Mouse (Mus musculus) limb, embryonic 15.5 days (tissue): Measurements from ENCODE around the gene Fam71e1. TPM values are rescaled to one million over a fixed set of nuclear protein-coding genes. Genes with fewer than 3 reads are reported as not detected.

Source experiments
- ATAC-seq: fragments of 200-750 bp; cut with Nextera tagmentation; 2 replicates; pipeline ENCODE4 v1.8.0; 2017; ENCODE audit warnings: low read depth, moderate TSS enrichment; ENCODE audit not compliant: insufficient number of reproducible peaks, low FRiP score, low TSS enrichment
- H3K27ac ChIP-seq: fragments of 300-500 bp; sonication (generic); 2 replicates; pipeline ENCODE4 v1.5.1; 2015; ENCODE audit warnings: moderate library complexity, mild to moderate bottlenecking, inconsistent platforms
- H3K27me3 ChIP-seq: fragments of 300-500 bp; sonication (generic); 2 replicates; pipeline ENCODE4 v1.6.1; 2015; ENCODE audit warnings: inconsistent platforms
- H3K36me3 ChIP-seq: fragments of 300-500 bp; sonication (generic); 2 replicates; pipeline ENCODE4 v1.6.1; 2015; ENCODE audit warnings: inconsistent platforms
- H3K4me1 ChIP-seq: fragments of 300-500 bp; sonication (generic); 2 replicates; pipeline ENCODE4 v1.6.1; 2015; ENCODE audit warnings: inconsistent platforms
- H3K4me2 ChIP-seq: fragments of 300-500 bp; sonication (generic); 2 replicates; pipeline ENCODE4 v1.6.1; 2015; ENCODE audit warnings: mild to moderate bottlenecking, inconsistent platforms
- H3K4me3 ChIP-seq: fragments of 300-500 bp; sonication (generic); 2 replicates; pipeline ENCODE4 v1.5.1; 2015; ENCODE audit warnings: mild to moderate bottlenecking, inconsistent platforms
- H3K9ac ChIP-seq: fragments of 300-500 bp; sonication (generic); 2 replicates; pipeline ENCODE4 v1.6.1; 2015; ENCODE audit warnings: inconsistent platforms
- H3K9me3 ChIP-seq: fragments of 300-500 bp; sonication (generic); 2 replicates; pipeline ENCODE4 v1.6.1; 2016; ENCODE audit warnings: inconsistent platforms
- WGBS: fragments of 180-500 bp; shearing (Covaris S2); methylation state at CpG from one replicate; pipeline ENCODE4 v1.1.7; 2015; 5-methylcytosine and 5-hydroxymethylcytosine counted together
- polyA plus RNA-seq: library from polyadenylated mRNA; unstranded; fragments of >200 nt; fragmentation: Nextera tagmentation; extraction: Ambion mirVana; gene quantifications from 2 replicates; pipeline ENCODE4 v1.2.1, GENCODE M21; 2015

Fam71e1 gene
- polyA plus RNA-seq, 1 experiment from 2014 or later: 12.8 TPM

DNA sequence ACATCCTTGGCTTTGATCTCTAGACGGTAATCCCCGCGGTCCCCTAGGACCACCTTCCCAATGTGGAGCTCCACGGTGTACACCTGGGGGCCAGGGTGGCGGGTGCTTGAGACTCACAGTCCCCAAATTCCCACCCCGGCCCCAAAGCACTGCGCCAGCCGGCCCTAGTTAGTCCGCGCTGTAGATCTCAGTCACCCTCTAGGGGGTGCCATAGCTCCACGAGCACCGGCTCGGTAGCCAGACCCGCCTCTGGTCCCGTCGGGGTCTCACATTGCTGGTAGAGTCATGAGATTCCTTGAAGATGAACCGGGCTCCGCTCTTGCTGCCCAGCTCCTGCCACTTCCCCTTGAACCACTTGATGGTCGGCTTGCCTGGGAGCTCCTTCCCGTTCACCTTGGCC, 25.3 kb downstream of the Fam71e1 start:
- Histone ChIP-seq H3K4me3 (no peak overlapping the region), H3K4me1 (peaks cover 15% of the 10 kb centered on the region), H3K9me3 (no peaks in the 10 kb centered on the region), H3K27me3 (peaks cover 59% of the 10 kb centered on the region), H3K9ac (no peak overlapping the region), H3K27ac (no peak overlapping the region), H3K36me3 (no peaks in the 10 kb centered on the region), H3K4me2 (0 out of 2 replicates have a peak overlapping the region, but pooled peaks have one; percentile 19)
- ATAC-seq: no peak
- 2% methylated on average over 20 of the region's 20 CpGs for WGBS

DNA sequence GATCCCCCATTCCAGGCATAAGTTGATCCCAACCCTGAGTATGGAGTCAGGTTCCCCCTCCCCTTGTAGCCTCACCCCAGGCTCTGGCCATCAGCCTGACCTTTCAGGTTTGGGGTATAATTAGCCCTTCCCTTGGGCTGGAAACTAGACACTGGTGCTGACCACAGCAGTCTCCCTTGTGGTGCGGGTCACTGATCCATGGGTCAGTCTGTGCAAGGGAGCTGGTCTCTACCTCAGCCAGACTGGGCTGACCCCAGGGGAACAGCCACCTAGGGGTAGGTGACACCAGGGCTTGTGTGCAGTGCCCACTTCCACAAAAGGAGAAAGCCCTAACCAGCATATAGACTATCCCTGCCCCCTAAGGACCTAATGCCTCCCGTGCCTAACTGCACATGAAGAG, 26.7 kb downstream of the Fam71e1 start:
- Histone ChIP-seq H3K27me3 (peaks cover 64% of the 10 kb centered on the region), H3K4me3 (no peak overlapping the region), H3K4me2 (no peak overlapping the region), H3K9ac (no peak overlapping the region), H3K27ac (no peak overlapping the region), H3K36me3 (no peaks in the 10 kb centered on the region), H3K9me3 (no peaks in the 10 kb centered on the region), H3K4me1 (peaks cover 20% of the 10 kb centered on the region)
- WGBS: 60% methylated on average over 2 of the region's 2 CpGs
- ATAC-seq: no peak

DNA sequence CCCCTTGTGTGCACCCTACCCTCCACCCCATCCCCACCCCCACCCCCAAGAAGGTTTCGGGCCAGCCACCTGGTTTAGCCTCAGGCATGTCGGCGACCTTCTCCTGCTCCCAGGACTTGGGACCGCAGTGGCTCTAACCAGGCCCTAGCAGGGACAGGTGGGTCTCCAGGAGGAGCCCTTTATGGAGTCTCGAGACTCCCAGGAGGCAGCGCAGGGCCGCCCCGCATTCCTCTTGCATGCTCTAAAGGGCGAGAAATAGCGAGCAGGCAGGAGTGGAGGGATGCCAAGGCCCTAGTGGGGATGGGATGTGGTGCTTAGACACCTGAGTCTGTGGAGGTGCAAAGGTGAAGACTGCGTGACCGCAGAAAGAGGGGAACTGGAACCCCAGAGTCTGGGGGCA, 28.1 kb downstream of the Fam71e1 start, which contains the start of gene Mybpc2:
Gene Mybpc2 (minus strand): TSS at position 155 of the 400 bp plus-strand sequence.
- H3K4me1 ChIP-seq: peaks cover 22% of the 10 kb centered on the region
- H3K9ac ChIP-seq: no peak within 1 kb of the TSS
- H3K36me3 ChIP-seq: no peaks in the 10 kb centered on the region
- WGBS: 23% methylated on average over 12 of the region's 12 CpGs
- ATAC-seq: no peak
- peak within 1 kb of the TSS; percentile 29 for H3K4me2 ChIP-seq
- 0 out of 2 replicates have a peak within 1 kb of the TSS, but pooled peaks have one; percentile 4 for H3K4me3 ChIP-seq
- H3K9me3 ChIP-seq: no peaks in the 10 kb centered on the region
- H3K27ac ChIP-seq: no peak within 1 kb of the TSS
- peaks cover 74% of the 10 kb centered on the region for H3K27me3 ChIP-seq

DNA sequence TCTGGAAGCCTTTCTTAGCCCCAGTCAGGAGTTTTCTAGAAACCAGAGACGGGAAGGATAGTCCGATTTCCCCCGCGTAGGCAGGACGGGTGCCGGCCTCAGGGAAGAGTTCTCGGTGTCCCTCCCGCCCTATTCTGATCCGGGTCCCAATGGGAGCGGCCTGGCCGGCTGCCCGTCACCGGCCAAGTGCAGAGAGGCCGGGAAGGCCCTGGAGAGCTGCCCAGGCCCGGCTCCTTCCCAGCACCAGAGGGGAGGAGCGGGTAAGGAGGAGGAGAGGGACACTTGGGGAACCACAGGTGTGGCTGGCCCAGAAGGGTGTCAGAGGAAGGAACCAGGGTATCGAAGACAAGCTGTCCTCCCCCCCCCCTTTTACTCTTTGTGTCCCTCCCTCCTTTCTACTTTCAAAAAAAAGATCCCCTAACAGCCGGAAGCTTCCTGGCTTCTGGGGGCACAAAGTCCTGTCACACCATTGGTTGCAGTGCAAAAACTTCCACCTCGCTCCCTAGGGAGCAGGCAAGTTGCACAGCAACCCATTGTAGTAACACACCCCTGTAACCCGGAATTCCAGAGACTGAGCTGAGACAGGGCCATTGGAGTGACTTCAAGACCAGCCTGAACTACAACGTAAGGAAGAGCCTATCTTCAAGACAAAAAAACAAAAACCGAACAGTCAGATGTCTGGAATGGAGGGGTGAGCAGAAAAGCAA, 28.9 kb downstream of the Fam71e1 start:
- Histone ChIP-seq H3K4me3 (0 out of 2 replicates have a peak overlapping the region, but pooled peaks have one; percentile 4), H3K36me3 (no peaks in the 10 kb centered on the region), H3K4me1 (peaks cover 22% of the 10 kb centered on the region), H3K27ac (no peak overlapping the region), H3K9ac (no peak overlapping the region), H3K4me2 (peak overlapping the region; percentile 29), H3K9me3 (no peaks in the 10 kb centered on the region), H3K27me3 (peaks cover 74% of the 10 kb centered on the region)
- WGBS: 15% methylated on average over 22 of the region's 22 CpGs
- no peak for ATAC-seq

DNA sequence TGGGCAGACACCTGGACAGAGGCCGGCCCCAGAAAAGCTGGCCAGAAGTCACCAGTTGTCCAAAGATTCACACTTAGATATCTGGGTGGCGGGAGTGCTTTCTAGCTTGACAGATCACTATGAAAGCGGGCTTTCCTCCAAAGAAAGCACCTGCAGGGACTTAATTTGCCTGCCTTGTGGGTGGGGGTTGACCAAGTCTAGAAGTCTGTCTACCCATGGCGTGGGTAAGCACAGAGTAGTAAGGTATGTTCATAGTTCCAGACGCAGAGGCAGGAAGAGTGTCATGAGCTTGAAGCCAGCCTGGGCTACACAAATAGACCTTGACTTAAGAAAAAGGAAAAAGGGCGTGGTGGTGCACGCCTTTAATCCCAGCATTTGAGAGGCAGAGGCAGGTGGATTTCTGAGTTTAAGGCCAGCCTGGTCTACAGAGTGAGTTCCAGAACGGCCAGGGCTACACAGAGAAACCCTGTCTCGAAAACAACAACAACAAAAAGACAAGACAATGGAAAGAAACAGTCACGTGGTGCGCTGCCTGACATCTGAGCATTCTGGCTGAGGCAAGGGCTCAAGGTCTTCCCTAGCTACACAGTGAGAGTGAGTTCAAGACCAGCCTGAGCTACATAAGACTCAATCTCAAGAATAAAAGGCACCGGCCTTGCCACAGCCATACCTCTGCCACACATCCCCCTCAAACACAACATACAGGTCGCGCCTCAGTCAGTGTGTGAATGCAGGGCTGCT, 30.2 kb downstream of the Fam71e1 start:
- Histone ChIP-seq H3K36me3 (no peaks in the 10 kb centered on the region), H3K4me2 (no peak overlapping the region), H3K27ac (no peak overlapping the region), H3K27me3 (peaks cover 68% of the 10 kb centered on the region), H3K9ac (no peak overlapping the region), H3K4me3 (no peak overlapping the region), H3K9me3 (no peaks in the 10 kb centered on the region), H3K4me1 (peaks cover 19% of the 10 kb centered on the region)
- no peak for ATAC-seq
- WGBS: 87% methylated on average over 14 of the region's 14 CpGs

DNA sequence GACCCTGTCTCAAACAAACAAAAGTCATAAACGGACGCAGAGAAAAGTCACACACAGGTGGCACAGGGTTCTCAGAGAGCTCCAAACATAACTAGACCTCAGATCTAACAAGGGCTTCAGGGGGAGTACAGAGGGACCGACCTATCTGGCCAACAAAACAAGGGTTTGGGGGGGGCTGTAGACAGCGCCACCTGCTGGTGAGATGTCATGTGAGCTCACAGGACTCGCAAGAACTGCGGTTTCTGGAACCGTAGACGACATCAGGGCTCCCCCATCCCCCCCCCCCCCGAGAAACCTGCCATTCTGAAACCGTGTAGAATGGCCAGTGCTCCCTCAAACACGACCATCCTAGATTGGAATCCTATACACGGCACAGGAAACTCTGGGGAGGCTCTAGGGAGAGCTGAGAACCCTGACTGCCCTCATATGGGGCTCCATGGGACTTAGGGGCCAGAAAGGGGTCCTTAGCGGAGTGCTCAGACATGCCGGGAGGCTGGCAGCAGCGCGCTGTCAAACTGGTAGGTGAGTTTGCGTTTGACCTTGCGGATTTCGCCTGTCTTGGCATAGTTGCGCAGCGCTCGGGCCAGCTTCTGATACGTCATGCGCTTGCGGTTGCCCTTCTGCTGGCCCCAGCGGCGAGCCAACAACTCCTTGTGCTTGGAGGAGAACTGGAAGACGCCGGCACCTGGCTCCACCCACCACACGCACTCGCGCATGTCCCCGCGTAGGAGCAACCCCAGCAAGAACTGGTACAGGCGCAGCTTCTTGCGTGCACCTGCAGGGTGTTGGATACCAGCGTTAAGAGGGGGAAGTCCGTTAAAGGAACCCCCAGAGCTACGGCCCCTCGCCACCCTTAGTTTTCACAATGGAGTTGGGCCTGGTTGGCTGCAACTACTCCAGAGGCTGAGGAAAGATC, 31.4 kb downstream of the Fam71e1 start:
- Histone ChIP-seq H3K27ac (no peak overlapping the region), H3K9me3 (no peaks in the 10 kb centered on the region), H3K4me1 (peaks cover 16% of the 10 kb centered on the region), H3K36me3 (peaks cover 6% of the 10 kb centered on the region), H3K9ac (0 out of 2 replicates have a peak overlapping the region, but pooled peaks have one; percentile 23), H3K4me2 (peak overlapping the region; percentile 81), H3K27me3 (peaks cover 56% of the 10 kb centered on the region), H3K4me3 (peak overlapping the region; percentile 40)
- 4% methylated on average over 40 of the region's 40 CpGs for WGBS
- ATAC-seq: no peak

DNA sequence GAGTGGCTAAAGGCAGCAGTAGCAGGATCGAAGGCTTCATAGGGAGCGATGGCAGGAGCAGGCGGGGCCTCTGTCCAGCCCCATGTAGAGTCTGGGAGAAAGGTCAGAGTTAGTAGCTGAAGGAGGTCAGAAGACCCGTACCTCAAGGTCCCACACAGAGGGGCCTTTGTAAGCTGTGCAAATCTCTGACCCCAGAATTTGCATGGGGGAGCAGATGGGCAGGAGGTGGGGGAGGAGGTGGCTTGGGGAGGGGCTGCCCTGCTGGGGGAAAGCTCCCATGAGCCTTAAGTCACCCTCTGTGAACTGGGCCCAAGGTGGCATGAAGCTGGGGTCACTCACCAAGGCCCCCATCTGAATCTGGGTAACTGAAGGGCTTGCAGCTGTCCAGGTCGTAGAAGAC, 33.1 kb downstream of the Fam71e1 start:
- Histone ChIP-seq H3K4me3 (no peak overlapping the region), H3K36me3 (peaks cover 23% of the 10 kb centered on the region), H3K27ac (no peak overlapping the region), H3K9ac (no peak overlapping the region), H3K4me2 (no peak overlapping the region), H3K27me3 (peaks cover 38% of the 10 kb centered on the region), H3K9me3 (no peaks in the 10 kb centered on the region), H3K4me1 (peaks cover 15% of the 10 kb centered on the region)
- 66% methylated on average over 5 of the region's 5 CpGs for WGBS
- ATAC-seq: no peak

DNA sequence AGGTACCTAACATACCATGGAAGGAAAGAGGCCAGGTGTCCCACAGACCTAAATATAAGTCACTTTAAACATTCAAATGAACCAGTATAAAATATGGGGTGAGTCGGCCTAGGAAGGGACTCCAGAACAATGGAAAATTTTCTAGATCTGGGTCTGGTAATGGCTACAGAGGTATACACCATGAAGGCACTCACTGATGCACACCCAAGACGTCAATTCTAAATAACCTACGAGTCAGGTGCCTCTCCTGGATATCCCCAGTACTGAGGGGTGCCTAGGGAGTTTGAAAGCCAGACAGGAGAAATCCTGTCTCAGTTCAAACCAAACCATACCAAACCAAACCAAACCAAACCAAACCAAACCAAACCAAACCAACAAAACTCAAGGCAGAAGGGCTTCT, 34.1 kb downstream of the Fam71e1 start:
- Histone ChIP-seq H3K4me2 (no peak overlapping the region), H3K36me3 (peaks cover 33% of the 10 kb centered on the region), H3K27me3 (peaks cover 28% of the 10 kb centered on the region), H3K4me1 (peaks cover 7% of the 10 kb centered on the region), H3K4me3 (no peak overlapping the region), H3K27ac (no peak overlapping the region), H3K9ac (no peak overlapping the region), H3K9me3 (no peaks in the 10 kb centered on the region)
- ATAC-seq: no peak
- WGBS: 70% methylated on average over 3 of the region's 3 CpGs

DNA sequence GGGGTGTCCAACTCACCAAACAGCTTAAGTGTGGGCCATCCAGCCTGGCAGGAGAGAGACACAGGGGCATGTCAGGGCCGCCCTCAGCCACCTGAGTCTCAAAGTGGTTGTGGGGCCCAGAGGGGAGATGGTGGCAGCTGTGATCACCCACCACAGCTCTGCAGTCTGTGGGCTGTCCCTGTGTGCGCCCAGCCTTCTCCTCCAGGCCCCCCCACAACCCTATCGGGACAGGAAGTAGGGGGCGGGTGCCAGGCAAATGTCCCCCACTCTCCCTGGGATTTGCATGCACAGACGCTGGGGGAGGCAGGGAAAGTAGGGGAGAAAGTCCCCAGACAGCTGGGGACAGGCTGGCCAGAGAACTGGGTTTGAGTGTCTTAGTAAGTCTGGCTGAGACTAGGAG, 34.8 kb downstream of the Fam71e1 start:
- H3K9me3 ChIP-seq: no peaks in the 10 kb centered on the region
- H3K4me2 ChIP-seq: no peak overlapping the region
- H3K4me3 ChIP-seq: no peak overlapping the region
- peaks cover 7% of the 10 kb centered on the region for H3K4me1 ChIP-seq
- no peak for ATAC-seq
- H3K36me3 ChIP-seq: peaks cover 40% of the 10 kb centered on the region
- no peak overlapping the region for H3K9ac ChIP-seq
- WGBS: 40% methylated on average over 5 of the region's 5 CpGs
- no peak overlapping the region for H3K27ac ChIP-seq
- peaks cover 21% of the 10 kb centered on the region for H3K27me3 ChIP-seq

DNA sequence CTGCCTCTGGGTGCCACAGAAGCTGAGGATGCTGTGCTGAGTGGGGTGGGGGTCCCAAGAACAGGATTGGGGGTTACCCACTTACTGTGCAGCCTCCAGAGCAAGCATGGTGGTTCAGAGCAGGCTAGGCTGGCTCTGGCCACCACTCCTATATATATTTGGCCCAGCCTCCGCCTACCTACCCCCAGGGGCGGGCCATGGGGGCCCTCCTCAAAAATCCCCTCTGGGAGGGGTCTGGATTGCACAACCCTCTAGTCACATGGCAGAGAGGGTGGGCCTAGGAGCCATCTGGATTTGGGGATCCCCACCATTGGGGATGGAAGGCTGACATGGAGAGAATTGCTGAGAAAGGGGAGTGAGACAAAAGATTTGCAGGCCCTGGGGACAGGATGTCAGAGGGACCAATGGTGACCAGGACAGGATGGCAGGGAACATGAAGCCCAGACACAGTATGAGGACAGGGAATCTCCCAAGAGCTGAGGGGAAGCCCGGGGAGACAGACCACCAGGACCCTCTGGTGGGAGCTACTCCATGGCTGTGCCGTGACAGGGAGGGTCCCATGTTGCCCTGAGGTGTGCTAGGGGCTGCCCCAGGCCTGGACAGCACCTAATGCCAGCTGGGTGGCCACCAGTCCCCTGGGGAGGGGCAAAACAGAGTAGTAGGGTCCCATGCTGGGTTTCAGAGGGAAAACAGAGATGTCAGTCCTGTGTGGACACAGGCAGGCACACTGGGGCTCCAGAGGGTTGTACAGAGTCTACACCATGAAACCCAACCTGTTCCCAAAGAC, 35.8 kb downstream of the Fam71e1 start, which contains the start of gene Spib:
Gene Spib (minus strand): TSS at position 126 of the 787 bp plus-strand sequence.
- Histone ChIP-seq H3K27ac (no peak within 1 kb of the TSS), H3K4me1 (peaks cover 10% of the 10 kb centered on the region), H3K27me3 (peaks cover 12% of the 10 kb centered on the region), H3K4me3 (no peak within 1 kb of the TSS), H3K9ac (no peak within 1 kb of the TSS), H3K36me3 (peaks cover 49% of the 10 kb centered on the region), H3K9me3 (no peaks in the 10 kb centered on the region), H3K4me2 (no peak within 1 kb of the TSS)
- WGBS: 76% methylated on average over 4 of the region's 4 CpGs
- ATAC-seq: no peak
